In genomic region chr15:102753170-102753569, GRCm38 (mm10) we compare ENCODE assay signal across 8 mouse cellular contexts. TPM values are rescaled to one million over a fixed set of nuclear protein-coding genes. Genes with fewer than 3 reads are reported as not detected.
DNase-seq lines count a peak whose midpoint lies in the region; ATAC-seq and TF ChIP-seq lines count a peak whose summit lies in the region.

No protein-coding gene starts in this region.

- peaks cover 27% of the 10 kb centered on the region for H3K4me1 ChIP-seq in hindbrain, embryonic 13.5 days (replicated peaks)
- H3K4me1 ChIP-seq in liver, embryonic 11.5 days (replicated peaks; ENCODE audit: control insufficient read depth, insufficient read depth, low read length), result no peaks in the 10 kb centered on the region
- H3K4me1 ChIP-seq in neural tube, embryonic 12.5 days, result peaks cover 30% of the 10 kb centered on the region; the same call in 1 of the 2 replicates

- H3K27me3 ChIP-seq in hindbrain, embryonic 13.5 days, result peaks cover 71% of the 10 kb centered on the region
- peaks cover 69% of the 10 kb centered on the region for H3K27me3 ChIP-seq in liver, embryonic 11.5 days (replicated peaks; ENCODE audit: control insufficient read depth, insufficient read depth, low read length)
- H3K27me3 ChIP-seq in neural tube, embryonic 12.5 days (replicated peaks), result peaks cover 17% of the 10 kb centered on the region

- DNase-seq in layer of hippocampus, adult 2 months (ENCODE audit: low spot score in 2 of 2), result peak in 1 of 2 experiments; percentile 59
- no peak for DNase-seq in layer of hippocampus, adult 9-10 months (ENCODE audit: low spot score)
- DNase-seq in NIH3T3 (ENCODE audit: low read depth), result peak; percentile 49
- DNase-seq in cerebellum, postnatal 4 days (ENCODE audit: low spot score in 2 of 2), result peak; percentile 46 to 75
- peak; percentile 57 for DNase-seq in liver, embryonic 11.5 days (ENCODE audit: low spot score)
- no peak for DNase-seq in right cerebral cortex, adult 2 months (ENCODE audit: low spot score in 2 of 2)

- H3K4me3 ChIP-seq in layer of hippocampus, adult 2 months, result no peak overlapping the region
- no peak overlapping the region for H3K4me3 ChIP-seq in hindbrain, embryonic 13.5 days
- H3K4me3 ChIP-seq in liver, embryonic 11.5 days (ENCODE audit: low read depth, low read length), result no peak overlapping the region
- H3K4me3 ChIP-seq in neural tube, embryonic 12.5 days, result no peak overlapping the region

- H3K9me3 ChIP-seq in hindbrain, embryonic 13.5 days, result no peaks in the 10 kb centered on the region
- H3K9me3 ChIP-seq in liver, embryonic 11.5 days (ENCODE audit: control insufficient read depth, low read length), result no peaks in the 10 kb centered on the region
- no peaks in the 10 kb centered on the region for H3K9me3 ChIP-seq in neural tube, embryonic 12.5 days

- WGBS in hindbrain, embryonic 13.5 days, result 3% methylated on average over 13 of the region's 13 CpGs
- 5% methylated on average over 13 of the region's 13 CpGs for WGBS in liver, embryonic 11.5 days
- under 1% methylated on average over 13 of the region's 13 CpGs for WGBS in neural tube, embryonic 12.5 days

- no peaks in the 10 kb centered on the region for H3K36me3 ChIP-seq in hindbrain, embryonic 13.5 days
- H3K36me3 ChIP-seq in liver, embryonic 11.5 days (ENCODE audit: control insufficient read depth, insufficient read depth, low read length), result no peaks in the 10 kb centered on the region
- H3K36me3 ChIP-seq in neural tube, embryonic 12.5 days, result no peaks in the 10 kb centered on the region

- peak; percentile 58 for ATAC-seq in hindbrain, embryonic 13.5 days (ENCODE audit: low FRiP score)
- ATAC-seq in liver, embryonic 11.5 days (replicated peaks; ENCODE audit: low FRiP score), result no peak; the same call in 1 of the 2 replicates
- peak; percentile 68 for ATAC-seq in neural tube, embryonic 12.5 days (ENCODE audit: low FRiP score, low read depth)

- H3K9ac ChIP-seq in hindbrain, embryonic 13.5 days, result no peak overlapping the region
- no peak overlapping the region for H3K9ac ChIP-seq in liver, embryonic 11.5 days (ENCODE audit: low read depth, low read length)
- no peak overlapping the region for H3K9ac ChIP-seq in neural tube, embryonic 12.5 days

- H3K27ac ChIP-seq in layer of hippocampus, adult 2 months, result 0 out of 2 replicates have a peak overlapping the region, but pooled peaks have one; percentile 43
- H3K27ac ChIP-seq in hindbrain, embryonic 13.5 days, result 0 out of 2 replicates have a peak overlapping the region, but pooled peaks have one; percentile 74
- H3K27ac ChIP-seq in liver, embryonic 11.5 days (ENCODE audit: low read depth, low read length), result no peak overlapping the region
- 0 out of 2 replicates have a peak overlapping the region, but pooled peaks have one; percentile 53 for H3K27ac ChIP-seq in neural tube, embryonic 12.5 days

- TF ChIP-seq CTCF in layer of hippocampus, adult 2 months (conservative IDR thresholded peaks at IDR 0.05), result peak; percentile 86

- 0 out of 2 replicates have a peak overlapping the region, but pooled peaks have one; percentile 4 for H3K4me2 ChIP-seq in hindbrain, embryonic 13.5 days
- no peak overlapping the region for H3K4me2 ChIP-seq in liver, embryonic 11.5 days
- peak overlapping the region; percentile 26; the same call in 1 of the 2 replicates for H3K4me2 ChIP-seq in neural tube, embryonic 12.5 days (replicated peaks)

RNA-seq across cellular contexts. Expression of gene Calcoco1, which starts 31.2 kb away (rescaled TPM):
- 10 to 100 TPM; 95.4 to 96.9 TPM for total RNA-seq in layer of hippocampus, adult 2 months (2021)
- polyA plus RNA-seq in hindbrain, embryonic 13.5 days (2015; fragmentation: Nextera tagmentation; extraction: Ambion mirVana), result 41.8 and 42.3 TPM in 2 replicates
- 15.0 and 16.2 TPM in 2 replicates for polyA plus RNA-seq in liver, embryonic 11.5 days (2014; fragmentation: Nextera tagmentation; extraction: Ambion mirVana)
- 39.1 and 47.3 TPM in 2 replicates for polyA plus RNA-seq in neural tube, embryonic 12.5 days (2016; fragmentation: Nextera tagmentation; extraction: Ambion mirVana)

Comparison
In these comparisons a context has a peak if more than half of its experiments do, and no peak if none do; other contexts are left out.
1. DNase-seq: peak in NIH3T3 (single experiment), cerebellum, postnatal 4 days (2 of 2) and liver, embryonic 11.5 days (single experiment); none in layer of hippocampus, adult 9-10 months (single experiment) and right cerebral cortex, adult 2 months (0 of 2).